Mouse (Mus musculus): Measurements from ENCODE around the gene Saa4.
A peak's percentile ranks its signal among the peaks of the same experiment; 100 is the strongest.
"Not testable (repeated sequence)": the region's sequence is repeated elsewhere in the genome, so short reads cannot be mapped to it uniquely, and the experiment has no call there.

Gene Saa4

GRCm38 (mm10) chr7:46732458-46732857 is at the start of gene Saa4:
TSS of gene Saa4 (minus strand) at chr7:46732603.
- no peak for DNase-seq (ENCODE audit: low spot score in 2 of 2)

- no peak for DNase-seq (ENCODE audit: low spot score in 2 of 2)
Measured at GRCm38 (mm10) chr7:46770706-46771105, 38.3 kb upstream of the Saa4 start.

- DNase-seq (ENCODE audit: low spot score in 2 of 2) = no peak
Measured at GRCm38 (mm10) chr7:46768451-46768850, 36.0 kb upstream of the Saa4 start.

- no peak for DNase-seq (ENCODE audit: low spot score in 2 of 2)
Measured at GRCm38 (mm10) chr7:46767371-46767770, 35.0 kb upstream of the Saa4 start.

GRCm38 (mm10) chr7:46764672-46765071 is 32.3 kb upstream of the Saa4 start:
- no peak for DNase-seq (ENCODE audit: low spot score in 2 of 2)

GRCm38 (mm10) chr7:46762601-46763000 is 30.2 kb upstream of the Saa4 start:
- no peak for DNase-seq (ENCODE audit: low spot score in 2 of 2)

- no peak for DNase-seq (ENCODE audit: low spot score in 2 of 2)
Measured at GRCm38 (mm10) chr7:46761049-46761795, 28.8 kb upstream of the Saa4 start.

GRCm38 (mm10) chr7:46751490-46751889 is 19.1 kb upstream of the Saa4 start, which contains the start of gene Saa2:
TSS of gene Saa2 (plus strand) at chr7:46751790.
- DNase-seq (ENCODE audit: low spot score in 2 of 2) = no peak

GRCm38 (mm10) chr7:46748459-46748858 is 16.1 kb upstream of the Saa4 start:
- DNase-seq (ENCODE audit: low spot score in 2 of 2) = no peak

GRCm38 (mm10) chr7:46746381-46746780 is 14.0 kb upstream of the Saa4 start:
- no peak for DNase-seq (ENCODE audit: low spot score in 2 of 2)

GRCm38 (mm10) chr7:46745816-46746215 is 13.4 kb upstream of the Saa4 start:
- DNase-seq (ENCODE audit: low spot score in 2 of 2) = no peak

- not testable (repeated sequence) for DNase-seq (ENCODE audit: low spot score in 2 of 2)
Measured at GRCm38 (mm10) chr7:46742880-46743279, 10.5 kb upstream of the Saa4 start, which contains the start of gene Saa1. TSS of gene Saa1 (minus strand) at chr7:46742980.

GRCm38 (mm10) chr7:46740041-46740440 is 7.6 kb upstream of the Saa4 start:
- DNase-seq (ENCODE audit: low spot score in 2 of 2) = not testable (repeated sequence)

GRCm38 (mm10) chr7:46738561-46739460 is 6.4 kb upstream of the Saa4 start:
- no peak for DNase-seq (ENCODE audit: low spot score in 2 of 2)

- DNase-seq (ENCODE audit: low spot score in 2 of 2) = peak; percentile 32 to 70
Measured at GRCm38 (mm10) chr7:46734983-46735382, 2.6 kb upstream of the Saa4 start.

GRCm38 (mm10) chr7:46727584-46727983 is 4.8 kb downstream of the Saa4 start:
- DNase-seq (ENCODE audit: low spot score in 2 of 2) = no peak

- DNase-seq (ENCODE audit: low spot score in 2 of 2) = no peak
Measured at GRCm38 (mm10) chr7:46724396-46724795, 8.0 kb downstream of the Saa4 start.

GRCm38 (mm10) chr7:46723849-46724248 is 8.6 kb downstream of the Saa4 start:
- no peak for DNase-seq (ENCODE audit: low spot score in 2 of 2)

GRCm38 (mm10) chr7:46723354-46723753 is 9.0 kb downstream of the Saa4 start:
- DNase-seq (ENCODE audit: low spot score in 2 of 2) = no peak

- no peak for DNase-seq (ENCODE audit: low spot score in 2 of 2)
Measured at GRCm38 (mm10) chr7:46720460-46720859, 11.9 kb downstream of the Saa4 start.

- no peak for DNase-seq (ENCODE audit: low spot score in 2 of 2)
Measured at GRCm38 (mm10) chr7:46719526-46719925, 12.9 kb downstream of the Saa4 start.

- no peak for DNase-seq (ENCODE audit: low spot score in 2 of 2)
Measured at GRCm38 (mm10) chr7:46718591-46719270, 13.7 kb downstream of the Saa4 start.
